Mouse (Mus musculus): Measurements from ENCODE around the gene Celf2.
"Not testable (repeated sequence)": the region's sequence is repeated elsewhere in the genome, so short reads cannot be mapped to it uniquely, and the experiment has no call there.

The Celf2 gene

GRCm38 (mm10) chr2:7262668-7263067, 246.7 kb downstream of the Celf2 start:
- not testable (repeated sequence) for DNase-seq (ENCODE audit: low spot score)

- no peak for DNase-seq (ENCODE audit: low spot score)
These were observed 249.2 kb downstream of the Celf2 start for GRCm38 (mm10) chr2:7260186-7260585.

GRCm38 (mm10) chr2:7259616-7260015, 249.7 kb downstream of the Celf2 start:
- DNase-seq (ENCODE audit: low spot score) = no peak

- no peak for DNase-seq (ENCODE audit: low spot score)
These were observed 253.3 kb downstream of the Celf2 start for GRCm38 (mm10) chr2:7256023-7256422.

- no peak for DNase-seq (ENCODE audit: low spot score)
These were observed 254.0 kb downstream of the Celf2 start for GRCm38 (mm10) chr2:7255386-7255785.

- DNase-seq (ENCODE audit: low spot score) = no peak
These were observed 259.0 kb downstream of the Celf2 start for GRCm38 (mm10) chr2:7250314-7250713.

GRCm38 (mm10) chr2:7249002-7249401, 260.4 kb downstream of the Celf2 start:
- DNase-seq (ENCODE audit: low spot score) = no peak

GRCm38 (mm10) chr2:7245958-7246774, 263.2 kb downstream of the Celf2 start:
- peak; percentile 49 for DNase-seq (ENCODE audit: low spot score)

- DNase-seq (ENCODE audit: low spot score) = no peak
These were observed 267.2 kb downstream of the Celf2 start for GRCm38 (mm10) chr2:7242139-7242538.

- no peak for DNase-seq (ENCODE audit: low spot score)
These were observed 267.8 kb downstream of the Celf2 start for GRCm38 (mm10) chr2:7241523-7241941.

- DNase-seq (ENCODE audit: low spot score) = no peak
These were observed 272.1 kb downstream of the Celf2 start for GRCm38 (mm10) chr2:7237283-7237682.

GRCm38 (mm10) chr2:7236452-7236851, 272.9 kb downstream of the Celf2 start:
- DNase-seq (ENCODE audit: low spot score) = no peak

- no peak for DNase-seq (ENCODE audit: low spot score)
These were observed 274.2 kb downstream of the Celf2 start for GRCm38 (mm10) chr2:7235059-7235741.

- no peak for DNase-seq (ENCODE audit: low spot score)
These were observed 274.8 kb downstream of the Celf2 start for GRCm38 (mm10) chr2:7234587-7234986.

- DNase-seq (ENCODE audit: low spot score) = no peak
These were observed 276.0 kb downstream of the Celf2 start for GRCm38 (mm10) chr2:7233411-7233810.

GRCm38 (mm10) chr2:7226785-7227184, 282.6 kb downstream of the Celf2 start:
- no peak for DNase-seq (ENCODE audit: low spot score)

GRCm38 (mm10) chr2:7224346-7225071, 284.9 kb downstream of the Celf2 start:
- no peak for DNase-seq (ENCODE audit: low spot score)

- DNase-seq (ENCODE audit: low spot score) = no peak
These were observed 285.8 kb downstream of the Celf2 start for GRCm38 (mm10) chr2:7223538-7223937.

- no peak for DNase-seq (ENCODE audit: low spot score)
These were observed 286.5 kb downstream of the Celf2 start for GRCm38 (mm10) chr2:7222886-7223285.

GRCm38 (mm10) chr2:7221856-7222255, 287.5 kb downstream of the Celf2 start:
- DNase-seq (ENCODE audit: low spot score) = no peak

GRCm38 (mm10) chr2:7218101-7218500, 291.3 kb downstream of the Celf2 start:
- no peak for DNase-seq (ENCODE audit: low spot score)

GRCm38 (mm10) chr2:7207691-7208504, 301.5 kb downstream of the Celf2 start:
- no peak for DNase-seq (ENCODE audit: low spot score)

All from testis, postnatal 10 days (tissue).